Mouse (Mus musculus) inflammation-experienced regulatory T-cells, adult 6 months (primary cell): ENCODE measurements around the gene Ptpn11. TPM values are rescaled to one million over a fixed set of nuclear protein-coding genes. Genes with fewer than 3 reads are reported as not detected.

Experiments
- polyA plus RNA-seq, 3 experiments: library from polyadenylated mRNA; unstranded; fragments of 100-300 nt; shearing (Covaris generic); gene quantifications; one replicate each; pipeline ENCODE4 v1.2.1; 2017

The Ptpn11 gene
- polyA plus RNA-seq, 3 experiments from 2014 or later = 9.8 to 16.6 (median 13.3) TPM

Other genes with a start within 250 kb of the Ptpn11 start
- gene Rph3a, start 181.3 kb downstream of the Ptpn11 start, polyA plus RNA-seq = not detected
- 1,000 to 10,000 TPM; 1,376 to 1,988 (median 1,894) TPM for gene Rpl6, start 13.1 kb upstream of the Ptpn11 start, polyA plus RNA-seq
- 1 to 10 TPM; 4.4 to 8.7 (median 8.2) TPM for gene Hectd4, start 28.8 kb upstream of the Ptpn11 start, polyA plus RNA-seq
- 10 to 100 TPM; 31.6 to 50.8 (median 39.1) TPM for gene Trafd1, start 194.2 kb upstream of the Ptpn11 start, polyA plus RNA-seq
- gene Naa25, start 206.5 kb upstream of the Ptpn11 start, polyA plus RNA-seq = 10 to 100 TPM; 26.1 to 40.4 (median 35.0) TPM